Mouse (Mus musculus): ENCODE measurements at regions not wholly inside any gene's neighbourhood (a gene's known extent, or its start where the extent isn't known, plus 50 kb on each side); places are given as distances from the start of the nearest gene placed in this dataset.

GRCm38 (mm10) chr5:12639549-12639948 is 256.4 kb downstream of the Sema3d start:
- Histone ChIP-seq H3K27ac (replicated peaks; ENCODE audit: low read depth, low read length) (no peak overlapping the region), H3K9ac (ENCODE audit: low read depth, low read length) (no peak overlapping the region), H3K36me3 (ENCODE audit: control insufficient read depth, insufficient read depth, low read length) (no peaks in the 10 kb centered on the region), H3K4me1 (ENCODE audit: control insufficient read depth, insufficient read depth, low read length) (peaks cover 7% of the 10 kb centered on the region), H3K4me2 (ENCODE audit: low read depth, low read length) (no peak overlapping the region), H3K27me3 (replicated peaks; ENCODE audit: control insufficient read depth, insufficient read depth, low read length) (no peaks in the 10 kb centered on the region), H3K4me3 (ENCODE audit: low read depth, low read length) (no peak overlapping the region), H3K9me3 (ENCODE audit: control insufficient read depth, low read length) (no peaks in the 10 kb centered on the region)
- DNase-seq (ENCODE audit: low spot score) (no peak), ATAC-seq (ENCODE audit: low read depth) (no peak)

DNA sequence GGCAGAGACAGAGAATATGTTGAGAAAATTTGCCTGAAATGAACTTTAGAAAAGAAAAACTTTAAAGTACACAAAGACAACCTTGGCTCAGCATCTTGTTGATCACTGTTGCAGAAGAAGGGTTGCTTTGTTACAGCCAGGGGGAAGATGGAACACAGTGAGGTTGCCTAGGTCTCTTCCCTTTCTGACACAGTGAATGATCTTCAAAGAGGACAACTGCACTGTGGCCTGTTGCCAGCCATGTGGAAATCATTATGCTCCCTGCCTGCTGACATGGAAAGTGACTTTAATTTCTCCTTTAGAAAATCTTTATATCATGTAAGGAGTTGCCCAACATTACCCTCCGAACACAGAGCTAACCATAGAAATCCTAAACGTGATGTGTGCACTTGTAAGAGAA is 263.1 kb downstream of the Sema3d start:
- Histone ChIP-seq H3K27me3 (replicated peaks; ENCODE audit: control insufficient read depth, insufficient read depth, low read length) (no peaks in the 10 kb centered on the region), H3K27ac (replicated peaks; ENCODE audit: low read depth, low read length) (no peak overlapping the region), H3K4me1 (ENCODE audit: control insufficient read depth, insufficient read depth, low read length) (peaks cover 3% of the 10 kb centered on the region; the same call in 1 of the 2 replicates), H3K4me3 (ENCODE audit: low read depth, low read length) (no peak overlapping the region), H3K9ac (ENCODE audit: low read depth, low read length) (no peak overlapping the region), H3K36me3 (ENCODE audit: control insufficient read depth, insufficient read depth, low read length) (no peaks in the 10 kb centered on the region), H3K9me3 (ENCODE audit: control insufficient read depth, low read length) (no peaks in the 10 kb centered on the region), H3K4me2 (ENCODE audit: low read depth, low read length) (no peak overlapping the region)
- 19% methylated on average over 2 of the region's 2 CpGs for WGBS
- peak; percentile 50 for DNase-seq (ENCODE audit: low spot score)
- no peak for ATAC-seq (ENCODE audit: low read depth)

DNA sequence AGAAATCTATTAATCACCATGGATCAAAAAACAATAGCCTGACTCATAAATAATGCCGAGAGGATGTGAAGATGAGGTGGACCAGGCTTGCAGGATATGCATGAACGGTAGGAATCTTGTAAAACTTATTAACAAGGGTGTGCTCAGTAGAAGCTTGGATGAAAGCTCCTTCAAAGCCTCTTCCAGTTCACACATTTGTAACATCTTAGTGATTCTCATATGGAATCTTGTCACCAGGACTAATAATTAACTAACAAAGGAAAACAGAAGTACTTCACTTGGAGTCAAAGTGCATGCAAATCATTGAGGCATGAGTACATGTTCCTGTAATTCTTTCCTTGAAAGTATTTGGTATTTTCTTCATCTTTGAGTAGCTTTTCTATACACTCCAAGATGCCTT is 290.5 kb downstream of the Sema3d start:
- Histone ChIP-seq H3K4me1 (ENCODE audit: control insufficient read depth, insufficient read depth, low read length) (no peaks in the 10 kb centered on the region), H3K36me3 (ENCODE audit: control insufficient read depth, insufficient read depth, low read length) (no peaks in the 10 kb centered on the region), H3K4me2 (ENCODE audit: low read depth, low read length) (no peak overlapping the region), H3K9ac (ENCODE audit: low read depth, low read length) (no peak overlapping the region), H3K4me3 (ENCODE audit: low read depth, low read length) (no peak overlapping the region), H3K27me3 (replicated peaks; ENCODE audit: control insufficient read depth, insufficient read depth, low read length) (no peaks in the 10 kb centered on the region), H3K27ac (replicated peaks; ENCODE audit: low read depth, low read length) (no peak overlapping the region), H3K9me3 (ENCODE audit: control insufficient read depth, low read length) (no peaks in the 10 kb centered on the region)
- DNase-seq (ENCODE audit: low spot score), result no peak
- 83% methylated on average over 2 of the region's 2 CpGs for WGBS
- ATAC-seq (ENCODE audit: low read depth), result no peak

DNA sequence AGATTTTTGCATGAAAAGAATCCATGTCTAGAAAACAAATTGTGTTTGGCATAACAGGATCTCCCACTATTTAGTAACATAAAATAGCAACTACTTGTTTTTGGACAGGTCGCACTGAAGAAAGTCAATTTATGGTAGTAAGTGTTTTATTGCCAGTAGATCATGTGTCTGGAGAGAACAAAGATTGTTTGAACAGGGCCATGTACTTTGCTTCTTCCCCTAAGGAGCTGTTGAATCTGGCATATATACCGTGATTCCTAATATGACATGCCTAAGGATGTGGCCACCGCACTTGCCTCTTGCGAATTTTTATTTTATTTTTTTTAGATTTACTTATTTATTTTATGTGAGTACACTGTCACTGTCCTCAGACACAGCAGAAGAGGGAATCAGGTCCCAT is 290.9 kb downstream of the Sema3d start:
- H3K9me3 ChIP-seq (ENCODE audit: control insufficient read depth, low read length), result no peaks in the 10 kb centered on the region
- no peak overlapping the region for H3K27ac ChIP-seq (replicated peaks; ENCODE audit: low read depth, low read length)
- ATAC-seq (ENCODE audit: low read depth) (no peak), DNase-seq (ENCODE audit: low spot score) (no peak)
- no peak overlapping the region for H3K9ac ChIP-seq (ENCODE audit: low read depth, low read length)
- no peaks in the 10 kb centered on the region for H3K36me3 ChIP-seq (ENCODE audit: control insufficient read depth, insufficient read depth, low read length)
- WGBS, result 89% methylated on average over 4 of the region's 4 CpGs
- H3K4me2 ChIP-seq (ENCODE audit: low read depth, low read length), result no peak overlapping the region
- no peaks in the 10 kb centered on the region for H3K27me3 ChIP-seq (replicated peaks; ENCODE audit: control insufficient read depth, insufficient read depth, low read length)
- no peaks in the 10 kb centered on the region for H3K4me1 ChIP-seq (ENCODE audit: control insufficient read depth, insufficient read depth, low read length)
- H3K4me3 ChIP-seq (ENCODE audit: low read depth, low read length), result no peak overlapping the region

DNA sequence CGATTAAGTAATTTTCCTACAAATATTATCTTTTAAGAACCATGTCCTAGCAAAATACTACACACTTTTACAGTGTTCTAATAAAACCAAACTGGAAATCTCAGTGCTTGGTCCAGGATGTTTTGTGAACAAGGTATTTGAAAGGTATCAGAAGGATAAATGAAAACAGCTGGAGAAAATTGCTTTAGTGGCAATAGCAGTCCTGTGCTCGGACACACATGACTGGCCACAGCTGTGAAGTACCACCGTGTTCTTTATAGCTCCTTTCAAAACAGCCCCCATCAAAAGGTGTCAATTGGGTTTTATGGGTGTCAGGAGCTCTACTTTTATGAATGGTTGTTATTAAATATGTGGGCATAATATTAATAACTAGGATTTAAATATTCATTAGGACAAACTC is 293.5 kb downstream of the Sema3d start:
- no peaks in the 10 kb centered on the region for H3K36me3 ChIP-seq (ENCODE audit: control insufficient read depth, insufficient read depth, low read length)
- H3K9ac ChIP-seq (ENCODE audit: low read depth, low read length), result no peak overlapping the region
- H3K4me2 ChIP-seq (ENCODE audit: low read depth, low read length), result no peak overlapping the region
- no peak overlapping the region for H3K4me3 ChIP-seq (ENCODE audit: low read depth, low read length)
- WGBS, result 31% methylated on average over 3 of the region's 3 CpGs
- no peak for ATAC-seq (ENCODE audit: low read depth)
- no peaks in the 10 kb centered on the region for H3K27me3 ChIP-seq (replicated peaks; ENCODE audit: control insufficient read depth, insufficient read depth, low read length)
- DNase-seq (ENCODE audit: low spot score), result no peak
- H3K4me1 ChIP-seq (ENCODE audit: control insufficient read depth, insufficient read depth, low read length), result no peaks in the 10 kb centered on the region
- H3K27ac ChIP-seq (replicated peaks; ENCODE audit: low read depth, low read length), result no peak overlapping the region
- H3K9me3 ChIP-seq (ENCODE audit: control insufficient read depth, low read length), result no peaks in the 10 kb centered on the region

- DNase-seq (ENCODE audit: low spot score) (no peak), ATAC-seq (ENCODE audit: low read depth) (no peak)
- H3K9me3 ChIP-seq (ENCODE audit: control insufficient read depth, low read length), result peaks cover 8% of the 10 kb centered on the region
- H3K4me2 ChIP-seq (ENCODE audit: low read depth, low read length), result no peak overlapping the region
- H3K36me3 ChIP-seq (ENCODE audit: control insufficient read depth, insufficient read depth, low read length), result 0 out of 2 replicates have a peak, but pooled peaks cover 4% of the 10 kb centered on the region
- H3K4me3 ChIP-seq (ENCODE audit: low read depth, low read length), result no peak overlapping the region
- WGBS, result 82% methylated on average over 3 of the region's 3 CpGs
- H3K27me3 ChIP-seq (replicated peaks; ENCODE audit: control insufficient read depth, insufficient read depth, low read length), result no peaks in the 10 kb centered on the region
- H3K9ac ChIP-seq (ENCODE audit: low read depth, low read length), result no peak overlapping the region
- no peak overlapping the region for H3K27ac ChIP-seq (replicated peaks; ENCODE audit: low read depth, low read length)
- no peaks in the 10 kb centered on the region for H3K4me1 ChIP-seq (ENCODE audit: control insufficient read depth, insufficient read depth, low read length)
These were observed 331.7 kb downstream of the Sema3d start for GRCm38 (mm10) chr5:12714894-12715293.

DNA sequence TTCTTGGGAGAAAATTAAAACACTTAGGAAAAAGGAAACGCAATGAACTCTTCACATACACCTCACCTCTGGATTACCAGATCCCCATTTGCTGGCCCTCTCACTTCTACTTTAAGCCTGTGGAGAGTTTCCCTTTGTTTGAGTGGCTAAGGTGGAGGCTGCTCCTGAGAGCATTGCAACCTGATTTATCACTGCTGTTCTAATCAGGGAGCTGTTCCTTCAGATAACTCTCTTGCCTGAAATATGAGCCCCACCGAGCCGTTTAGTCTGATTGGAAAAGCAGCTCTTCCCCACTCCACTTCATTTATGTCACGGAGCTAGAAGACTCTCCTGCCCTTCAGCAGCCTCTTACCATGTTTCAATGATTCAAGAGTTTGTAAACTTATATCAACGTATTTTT is 368.3 kb downstream of the Sema3d start:
- ATAC-seq (ENCODE audit: low read depth), result no peak
- WGBS, result 24% methylated on average over 5 of the region's 5 CpGs
- Histone ChIP-seq H3K4me3 (ENCODE audit: low read depth, low read length) (no peak overlapping the region), H3K9me3 (ENCODE audit: control insufficient read depth, low read length) (no peaks in the 10 kb centered on the region), H3K4me2 (ENCODE audit: low read depth, low read length) (no peak overlapping the region), H3K9ac (ENCODE audit: low read depth, low read length) (no peak overlapping the region), H3K27ac (replicated peaks; ENCODE audit: low read depth, low read length) (no peak overlapping the region), H3K27me3 (replicated peaks; ENCODE audit: control insufficient read depth, insufficient read depth, low read length) (no peaks in the 10 kb centered on the region), H3K4me1 (ENCODE audit: control insufficient read depth, insufficient read depth, low read length) (no peaks in the 10 kb centered on the region), H3K36me3 (ENCODE audit: control insufficient read depth, insufficient read depth, low read length) (no peaks in the 10 kb centered on the region)
- DNase-seq (ENCODE audit: low spot score), result peak; percentile 36

GRCm38 (mm10) chr5:12759634-12760033 is 365.6 kb upstream of the Sema3a start:
- Histone ChIP-seq H3K36me3 (ENCODE audit: control insufficient read depth, insufficient read depth, low read length) (no peaks in the 10 kb centered on the region), H3K9ac (ENCODE audit: low read depth, low read length) (no peak overlapping the region), H3K27ac (replicated peaks; ENCODE audit: low read depth, low read length) (no peak overlapping the region), H3K27me3 (replicated peaks; ENCODE audit: control insufficient read depth, insufficient read depth, low read length) (no peaks in the 10 kb centered on the region), H3K4me2 (ENCODE audit: low read depth, low read length) (no peak overlapping the region), H3K4me1 (ENCODE audit: control insufficient read depth, insufficient read depth, low read length) (no peaks in the 10 kb centered on the region), H3K4me3 (ENCODE audit: low read depth, low read length) (no peak overlapping the region), H3K9me3 (ENCODE audit: control insufficient read depth, low read length) (no peaks in the 10 kb centered on the region)
- DNase-seq (ENCODE audit: low spot score) (no peak), ATAC-seq (ENCODE audit: low read depth) (no peak)

DNA sequence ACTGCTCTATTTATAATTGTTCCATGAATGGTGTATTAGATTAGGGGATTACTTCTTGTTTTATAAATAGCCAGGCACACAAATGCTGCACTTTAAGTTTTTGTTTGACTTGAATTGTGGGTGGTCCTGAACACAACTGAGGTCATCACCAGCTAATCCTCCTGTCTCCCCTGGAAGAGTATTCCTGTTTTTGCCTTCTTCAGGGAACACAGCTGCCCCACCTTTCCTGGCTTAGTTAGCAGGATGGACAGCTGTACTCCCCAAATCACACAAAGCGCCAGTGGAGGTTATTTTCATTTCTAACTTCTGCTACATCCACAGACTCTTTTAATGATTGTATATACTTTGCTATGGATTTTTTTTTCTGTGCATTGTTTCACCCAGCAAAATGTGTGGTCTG is 357.8 kb upstream of the Sema3a start:
- ATAC-seq (ENCODE audit: low read depth) (no peak), DNase-seq (ENCODE audit: low spot score) (peak; percentile 51)
- H3K27me3 ChIP-seq (replicated peaks; ENCODE audit: control insufficient read depth, insufficient read depth, low read length), result no peaks in the 10 kb centered on the region
- no peaks in the 10 kb centered on the region for H3K36me3 ChIP-seq (ENCODE audit: control insufficient read depth, insufficient read depth, low read length)
- no peak overlapping the region for H3K4me3 ChIP-seq (ENCODE audit: low read depth, low read length)
- no peak overlapping the region for H3K27ac ChIP-seq (replicated peaks; ENCODE audit: low read depth, low read length)
- H3K9me3 ChIP-seq (ENCODE audit: control insufficient read depth, low read length), result no peaks in the 10 kb centered on the region
- H3K4me1 ChIP-seq (ENCODE audit: control insufficient read depth, insufficient read depth, low read length), result no peaks in the 10 kb centered on the region
- 54% methylated on average over 1 of the region's 1 CpGs for WGBS
- H3K9ac ChIP-seq (ENCODE audit: low read depth, low read length), result no peak overlapping the region
- H3K4me2 ChIP-seq (ENCODE audit: low read depth, low read length), result no peak overlapping the region

Data from embryonic facial prominence, embryonic 14.5 days (tissue).